Mouse (Mus musculus): ENCODE results near the gene Ptpn23. TPM values are rescaled to one million over a fixed set of nuclear protein-coding genes. Genes with fewer than 3 reads are reported as not detected.

Gene Ptpn23
- 64.4 TPM for total RNA-seq (2023)

DNA sequence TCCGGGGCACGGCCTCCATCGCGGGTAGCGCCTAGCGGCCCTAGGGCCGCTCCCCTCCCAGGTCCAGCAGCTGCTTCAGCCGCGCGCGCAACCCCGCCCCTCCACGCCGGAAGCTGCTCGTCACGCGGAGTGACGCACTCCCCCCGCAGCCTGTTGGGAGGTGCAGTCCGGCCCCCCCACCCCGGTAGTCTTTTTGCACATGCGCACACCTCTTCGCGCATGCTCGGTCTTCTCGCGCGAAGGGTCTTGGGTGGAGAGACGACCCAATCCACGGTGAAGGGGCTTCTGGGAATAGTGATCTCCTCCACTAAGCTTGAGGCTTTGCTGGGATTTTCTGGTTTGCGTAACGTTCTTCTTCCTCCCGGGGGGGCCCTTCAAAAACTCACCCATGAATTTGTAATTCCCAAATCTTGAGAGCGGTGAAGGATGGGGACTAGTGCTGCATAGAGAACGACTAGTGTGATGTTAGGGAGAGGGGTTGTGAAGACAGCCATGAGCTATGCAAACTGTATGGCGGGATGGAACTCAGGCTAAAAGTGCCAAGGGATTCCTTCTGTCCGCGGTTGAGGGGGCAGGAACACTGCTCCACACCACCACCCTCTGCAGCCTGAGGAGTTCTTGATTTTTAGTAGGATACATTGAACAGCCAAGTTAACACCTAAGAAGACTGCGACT is at the start of gene Ptpn23:
TSS of gene Ptpn23 (minus strand) at position 115 of the 675 bp plus-strand sequence.

DNA sequence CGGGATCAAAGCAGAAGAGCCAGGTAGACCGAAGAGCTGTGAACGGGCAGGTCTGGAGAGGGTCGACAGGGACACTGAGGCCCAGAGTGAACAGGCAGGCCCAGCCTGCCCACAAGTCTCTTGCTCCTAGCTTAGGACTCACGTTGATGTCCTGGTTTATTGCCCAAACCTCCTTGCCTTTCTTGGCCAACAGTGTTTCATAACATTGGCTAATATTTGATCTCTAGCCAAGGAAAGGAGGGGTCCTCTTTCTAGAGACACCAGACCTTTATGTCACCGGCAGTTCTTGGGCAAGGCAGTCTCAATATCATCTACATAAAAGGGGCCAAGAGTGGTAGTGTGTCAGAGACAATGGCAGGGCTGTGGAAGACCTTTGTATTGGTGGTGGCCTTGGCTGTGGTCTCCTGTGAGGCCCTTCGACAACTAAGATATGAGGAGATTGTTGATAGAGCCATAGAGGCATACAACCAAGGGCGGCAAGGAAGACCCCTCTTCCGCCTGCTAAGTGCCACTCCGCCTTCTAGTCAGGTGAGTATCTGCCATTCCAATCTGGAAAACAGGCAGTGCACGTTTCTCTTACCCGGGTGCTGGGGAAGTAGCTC is 11.6 kb upstream of the Ptpn23 start, which contains the start of gene Ngp:
TSS of gene Ngp (plus strand) at position 237 of the 602 bp plus-strand sequence.

Other genes with a start within 250 kb of the Ptpn23 start
- 4.4 TPM for gene Cspg5, start 164.4 kb downstream of the Ptpn23 start, total RNA-seq (2023)
- 9.9 TPM for gene Elp6, start 103.0 kb downstream of the Ptpn23 start, total RNA-seq (2023)
- 95.7 TPM for gene Scap, start 74.9 kb downstream of the Ptpn23 start, total RNA-seq (2023)
- gene Ngp, start 11.5 kb upstream of the Ptpn23 start, total RNA-seq (2023): 5.6 TPM
- gene Klhl18, start 68.5 kb upstream of the Ptpn23 start, total RNA-seq (2023): 35.7 TPM
- 0.27 TPM for gene Kif9, start 68.7 kb upstream of the Ptpn23 start, total RNA-seq (2023)
- 134 TPM for gene Setd2, start 124.4 kb upstream of the Ptpn23 start, total RNA-seq (2023)
- 5.7 TPM for gene Nradd, start 216.2 kb upstream of the Ptpn23 start, total RNA-seq (2023)
- gene Nbeal2, start 245.9 kb upstream of the Ptpn23 start, total RNA-seq (2023): 81.3 TPM
- gene Ccdc12, start 248.3 kb upstream of the Ptpn23 start, total RNA-seq (2023): 83.5 TPM